ENCODE assay signal across 10 mouse cellular contexts in genomic region chr19:60795244-60795643, GRCm38 (mm10). TPM values are rescaled to one million over a fixed set of nuclear protein-coding genes. Genes with fewer than 3 reads are reported as not detected.
DNase-seq lines count a peak whose midpoint lies in the region; ATAC-seq lines count a peak whose summit lies in the region.
"Had no signal": no experiment of that assay in that cellular context is flagged by ENCODE, and none has a peak within 500 bp of the region (broad histone marks: within the 10 kb centered on the region; RNA-seq: fewer than 3 reads in every experiment).

No protein-coding gene starts in this region.

- DNase-seq in kidney, adult 9 months = peak; percentile 27
- no peak for DNase-seq in kidney, postnatal 14 days
- DNase-seq in NIH3T3 (ENCODE audit: low read depth) = peak; percentile 84
- peak; percentile 72 for DNase-seq in lung, postnatal 25 days (ENCODE audit: low spot score)
- no peak for DNase-seq in urinary bladder, postnatal 10 days (ENCODE audit: low spot score)
- DNase-seq in heart, postnatal 25 days (ENCODE audit: low spot score) = no peak
- DNase-seq in heart, postnatal 36 days = no peak
- DNase-seq: midbrain, embryonic 14.5 days had no signal

- 0 out of 2 replicates have a peak, but pooled peaks have one; percentile 5 for ATAC-seq in common myeloid progenitor, adult 5-6 weeks (replicated peaks; ENCODE audit: low read depth, poor library complexity, severe bottlenecking)
- ATAC-seq: intestine, postnatal 0 days had no signal

- intact Hi-C loops in heart, postnatal 25 days (cut with DNase I) = no loop called here
- intact Hi-C loops in heart, postnatal 36 days (cut with DNase I) = no loop called here

RNA-seq across cellular contexts. Expression of gene Eif3a, which starts 4.8 kb away (rescaled TPM):
- 459 and 477 TPM in 2 replicates for total RNA-seq in common myeloid progenitor, adult 5-6 weeks (2017)
- 100 to 1,000 TPM; 103 to 106 TPM for total RNA-seq in heart, postnatal 25 days (2021)
- total RNA-seq in heart, postnatal 36 days (2021) = 100 to 1,000 TPM; 104 to 107 TPM

RNA-seq across cellular contexts. Expression of gene Fam45a, which starts 16.1 kb away (rescaled TPM):
- total RNA-seq in common myeloid progenitor, adult 5-6 weeks (2017) = 19.9 and 27.8 TPM in 2 replicates
- 10 to 100 TPM; 15.5 to 17.6 TPM for total RNA-seq in heart, postnatal 25 days (2021)
- total RNA-seq in heart, postnatal 36 days (2021) = 10 to 100 TPM; 12.5 to 15.6 TPM

RNA-seq across cellular contexts. Expression of gene Nanos1, which starts 39.5 kb away (rescaled TPM):
- 1.4 and 1.5 TPM in 2 replicates for total RNA-seq in common myeloid progenitor, adult 5-6 weeks (2017)
- under 1 TPM; 0.11 to 0.29 TPM for total RNA-seq in heart, postnatal 25 days (2021)
- under 1 TPM; 0.16 to 0.25 TPM for total RNA-seq in heart, postnatal 36 days (2021)

Comparison
In these comparisons a context has a peak if more than half of its experiments do, and no peak if none do; other contexts are left out.
1. DNase-seq: peak in kidney, adult 9 months (single experiment), NIH3T3 (single experiment) and lung, postnatal 25 days (single experiment); none in kidney, postnatal 14 days (single experiment), urinary bladder, postnatal 10 days (single experiment), heart, postnatal 25 days (single experiment) and heart, postnatal 36 days (0 of 2).